Mouse (Mus musculus) neural tube, embryonic 14.5 days (tissue): Measurements from ENCODE around the gene Rnasel. TPM values are rescaled to one million over a fixed set of nuclear protein-coding genes. Genes with fewer than 3 reads are reported as not detected.

Experiments
- ATAC-seq: fragments of 200-750 bp; cut with Nextera tagmentation; 2 replicates; pipeline ENCODE4 v1.8.0; 2017; ENCODE audit warnings: low read depth, mild to moderate bottlenecking, moderate TSS enrichment, moderate library complexity
- H3K27ac ChIP-seq: fragments of 300-500 bp; sonication (generic); 2 replicates; pipeline ENCODE4 v1.5.1; 2014; ENCODE audit warnings: low read depth, mild to moderate bottlenecking, control low read depth, low read length, moderate library complexity, mixed read lengths
- H3K27me3 ChIP-seq: fragments of 300-500 bp; sonication (generic); 2 replicates; pipeline ENCODE4 v1.6.1; 2014; ENCODE audit warnings: low read length; ENCODE audit not compliant: control insufficient read depth, insufficient read depth
- H3K36me3 ChIP-seq: fragments of 300-500 bp; sonication (generic); 2 replicates; pipeline ENCODE4 v1.6.1; 2014; ENCODE audit warnings: low read length, mixed read lengths; ENCODE audit not compliant: control insufficient read depth, insufficient read depth
- H3K4me1 ChIP-seq: fragments of 300-500 bp; sonication (generic); 2 replicates; pipeline ENCODE4 v1.6.1; 2014; ENCODE audit warnings: low read length; ENCODE audit not compliant: control insufficient read depth, insufficient read depth
- H3K4me2 ChIP-seq: fragments of 300-500 bp; sonication (generic); 2 replicates; pipeline ENCODE4 v1.6.1; 2014; ENCODE audit warnings: mild to moderate bottlenecking, low read depth, low read length, control low read depth
- H3K4me3 ChIP-seq: fragments of 300-500 bp; sonication (generic); 2 replicates; pipeline ENCODE4 v1.5.1; 2014; ENCODE audit warnings: low read depth, low read length, control low read depth, mixed read lengths
- H3K9ac ChIP-seq: fragments of 300-500 bp; sonication (generic); replicated peaks from 2 replicates; pipeline ENCODE4 v1.6.1; 2014; ENCODE audit warnings: low read depth, mild to moderate bottlenecking, control low read depth, low read length, mixed read lengths
- H3K9me3 ChIP-seq: fragments of 300-500 bp; sonication (generic); 2 replicates; pipeline ENCODE4 v1.6.1; 2016; ENCODE audit warnings: low read length; ENCODE audit not compliant: control insufficient read depth
- WGBS: fragments of 180-500 bp; shearing (Covaris S2); extraction: QIAGEN DNeasy Blood & Tissue Kit; methylation state at CpG from one replicate; pipeline ENCODE4 v1.1.7; 2014; 5-methylcytosine and 5-hydroxymethylcytosine counted together
- polyA plus RNA-seq: library from polyadenylated mRNA; unstranded; fragments of >200 nt; fragmentation: Nextera tagmentation; extraction: Ambion mirVana; gene quantifications from 2 replicates; pipeline ENCODE4 v1.2.1, GENCODE M21; 2014

Rnasel gene
- polyA plus RNA-seq, 1 experiment from 2014 or later = 38.0 TPM

DNA sequence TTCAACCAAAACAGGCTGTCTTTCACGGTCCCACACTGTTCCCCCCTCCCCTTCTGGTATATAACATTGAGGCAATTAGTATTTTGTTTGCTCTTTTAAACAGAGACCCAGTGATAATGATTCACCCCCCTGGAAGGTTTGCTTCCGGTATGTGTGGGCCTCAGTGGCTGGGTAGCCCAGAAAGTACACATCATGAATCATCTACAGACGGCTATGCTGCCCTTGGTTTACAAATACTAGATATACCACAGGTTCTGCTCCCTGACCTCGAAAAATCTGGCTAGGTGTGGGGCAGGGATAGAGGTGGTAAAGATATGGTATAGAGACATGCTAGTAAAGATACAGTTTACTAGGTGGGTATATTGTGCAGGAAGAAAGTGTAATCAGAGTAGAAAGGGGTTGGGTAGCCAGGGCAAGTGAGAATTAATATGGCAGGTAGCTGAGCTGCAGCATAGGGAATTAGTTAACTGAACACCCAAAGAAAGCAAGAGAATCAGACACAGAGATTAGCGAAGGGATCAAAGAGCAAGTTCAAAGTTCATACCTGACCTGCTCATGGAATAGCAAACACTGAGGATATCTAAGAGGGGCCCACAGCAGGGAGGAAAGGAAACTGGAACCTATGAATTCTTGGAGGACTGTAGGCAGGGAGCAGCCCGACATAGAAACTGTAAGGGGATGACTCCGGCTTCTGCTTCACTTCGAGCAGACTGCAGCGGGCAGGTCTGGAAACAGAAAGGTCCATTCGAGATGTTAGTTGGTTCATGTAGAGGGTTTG lies 21.0 kb downstream of the Rnasel start:
- H3K27ac ChIP-seq = no peak overlapping the region
- 86% methylated on average over 10 of the region's 10 CpGs for WGBS
- no peak overlapping the region for H3K9ac ChIP-seq
- H3K27me3 ChIP-seq = no peaks in the 10 kb centered on the region
- H3K4me1 ChIP-seq = no peaks in the 10 kb centered on the region
- no peaks in the 10 kb centered on the region for H3K9me3 ChIP-seq
- H3K4me2 ChIP-seq = no peak overlapping the region
- H3K36me3 ChIP-seq = no peaks in the 10 kb centered on the region
- ATAC-seq = no peak
- H3K4me3 ChIP-seq = no peak overlapping the region

DNA sequence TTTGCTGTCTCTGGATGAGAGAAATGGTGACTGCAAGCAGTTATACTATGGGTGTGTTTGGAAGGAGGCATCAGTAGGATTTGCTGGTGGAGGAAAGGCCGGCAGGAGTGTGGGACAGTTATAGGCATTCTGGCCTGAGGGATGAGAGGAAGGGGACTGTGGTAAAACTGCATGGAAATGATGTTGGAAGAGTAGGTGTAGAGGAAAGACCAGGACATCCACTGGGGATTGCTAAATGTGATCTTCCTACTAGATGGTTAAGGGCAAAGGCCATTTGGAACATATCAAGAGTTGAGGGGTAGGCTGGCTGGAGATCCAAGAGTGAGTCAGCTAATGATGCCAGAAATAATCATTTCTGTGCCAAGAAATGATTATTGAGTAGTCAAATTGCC lies 21.5 kb downstream of the Rnasel start:
- WGBS = 96% methylated on average over 1 of the region's 1 CpGs
- no peaks in the 10 kb centered on the region for H3K9me3 ChIP-seq
- H3K27ac ChIP-seq = no peak overlapping the region
- no peaks in the 10 kb centered on the region for H3K27me3 ChIP-seq
- no peak for ATAC-seq
- H3K36me3 ChIP-seq = no peaks in the 10 kb centered on the region
- H3K4me1 ChIP-seq = no peaks in the 10 kb centered on the region
- H3K9ac ChIP-seq = no peak overlapping the region
- no peak overlapping the region for H3K4me2 ChIP-seq
- H3K4me3 ChIP-seq = no peak overlapping the region

DNA sequence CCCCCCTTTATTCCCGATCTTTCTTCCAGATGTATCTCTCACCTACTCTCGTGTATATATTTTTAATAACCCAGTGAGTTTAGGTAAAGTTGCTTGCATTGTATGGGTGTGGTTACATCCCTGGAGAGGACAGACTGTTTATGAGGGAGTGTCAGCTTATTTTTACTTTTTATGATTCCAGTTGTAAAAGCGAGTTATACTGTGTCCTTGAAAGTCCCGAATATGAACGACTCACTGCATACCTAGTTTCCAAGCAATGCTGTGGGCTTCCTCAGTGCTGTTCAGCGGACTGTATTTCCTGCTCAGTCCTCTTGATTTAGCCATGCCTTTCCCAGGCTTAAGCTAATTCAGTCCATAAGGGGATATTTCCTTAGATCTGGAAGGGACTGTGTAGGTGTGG lies 25.9 kb downstream of the Rnasel start:
- Histone ChIP-seq H3K9ac (no peak overlapping the region), H3K27me3 (no peaks in the 10 kb centered on the region), H3K4me2 (no peak overlapping the region), H3K27ac (no peak overlapping the region), H3K36me3 (no peaks in the 10 kb centered on the region), H3K4me1 (no peaks in the 10 kb centered on the region), H3K9me3 (no peaks in the 10 kb centered on the region), H3K4me3 (no peak overlapping the region)
- 87% methylated on average over 6 of the region's 6 CpGs for WGBS
- ATAC-seq = no peak

DNA sequence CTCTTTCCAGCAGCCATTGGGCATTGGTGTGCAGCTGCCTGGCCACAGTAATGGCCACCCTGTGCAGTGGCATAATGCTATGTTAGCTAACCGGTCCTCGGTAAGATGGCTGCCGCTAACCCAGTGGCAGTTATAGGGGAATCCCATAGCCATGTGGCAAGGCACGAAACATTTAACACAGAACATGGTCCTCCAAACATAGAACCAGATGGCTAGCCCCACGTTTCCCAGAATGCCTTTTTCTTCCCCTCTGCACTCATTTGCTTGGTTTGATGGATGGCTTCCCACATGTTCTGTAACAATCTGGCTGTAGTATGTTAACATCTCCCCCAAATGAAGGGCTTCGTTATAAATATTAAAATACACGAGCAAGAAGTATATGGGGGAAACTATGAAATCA lies 27.0 kb downstream of the Rnasel start:
- H3K36me3 ChIP-seq = no peaks in the 10 kb centered on the region
- no peaks in the 10 kb centered on the region for H3K9me3 ChIP-seq
- no peak overlapping the region for H3K4me2 ChIP-seq
- no peak overlapping the region for H3K4me3 ChIP-seq
- H3K9ac ChIP-seq = no peak overlapping the region
- H3K27ac ChIP-seq = no peak overlapping the region
- H3K4me1 ChIP-seq = no peaks in the 10 kb centered on the region
- 85% methylated on average over 7 of the region's 7 CpGs for WGBS
- no peak for ATAC-seq
- no peaks in the 10 kb centered on the region for H3K27me3 ChIP-seq

DNA sequence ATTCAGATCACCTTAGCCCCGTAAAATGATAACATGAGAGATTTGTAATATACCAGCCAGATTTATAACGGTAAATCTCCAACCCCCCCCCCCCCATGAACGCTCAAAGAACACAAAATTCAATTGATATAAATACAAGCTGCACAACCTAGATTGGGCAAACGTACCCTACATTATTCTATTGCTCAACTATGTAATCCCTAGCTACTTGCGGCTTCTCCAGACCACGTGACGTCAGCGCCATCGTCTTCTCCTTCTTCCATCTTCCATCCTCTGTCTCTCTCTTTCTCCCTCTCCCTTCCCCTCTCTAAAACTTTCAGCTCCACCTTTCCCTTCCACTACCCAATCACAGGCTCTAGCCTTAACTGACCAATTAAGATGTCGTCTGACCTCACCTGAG lies 29.0 kb downstream of the Rnasel start:
- no peaks in the 10 kb centered on the region for H3K27me3 ChIP-seq
- no peaks in the 10 kb centered on the region for H3K9me3 ChIP-seq
- H3K4me1 ChIP-seq = no peaks in the 10 kb centered on the region
- no peaks in the 10 kb centered on the region for H3K36me3 ChIP-seq
- H3K27ac ChIP-seq = no peak overlapping the region
- no peak overlapping the region for H3K9ac ChIP-seq
- H3K4me3 ChIP-seq = no peak overlapping the region
- no peak overlapping the region for H3K4me2 ChIP-seq
- ATAC-seq = no peak
- 90% methylated on average over 10 of the region's 10 CpGs for WGBS

DNA sequence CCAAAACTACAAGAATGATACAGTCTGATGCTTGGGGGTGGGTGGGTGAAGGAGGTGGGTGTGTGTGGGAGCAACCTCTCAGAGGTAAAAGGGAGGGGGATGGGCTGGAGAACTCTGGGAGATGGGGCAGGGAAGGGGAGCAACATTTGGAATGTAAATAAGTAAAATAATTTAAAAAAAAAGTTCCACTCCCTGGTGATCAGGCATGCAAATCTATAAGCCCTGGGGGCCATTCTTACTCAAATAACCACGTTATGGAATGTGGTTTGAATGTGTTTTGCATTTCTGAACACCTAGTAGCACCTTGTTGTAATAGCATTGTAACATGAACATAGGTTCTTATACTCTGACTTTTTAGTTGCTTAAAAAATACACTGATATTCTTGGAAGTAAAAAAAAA lies 34.1 kb downstream of the Rnasel start:
- Histone ChIP-seq H3K4me1 (no peaks in the 10 kb centered on the region), H3K9ac (no peak overlapping the region), H3K27ac (no peak overlapping the region), H3K9me3 (no peaks in the 10 kb centered on the region), H3K36me3 (no peaks in the 10 kb centered on the region), H3K4me3 (no peak overlapping the region), H3K27me3 (no peaks in the 10 kb centered on the region), H3K4me2 (no peak overlapping the region)
- WGBS = 57% methylated on average over 1 of the region's 1 CpGs
- ATAC-seq = no peak

DNA sequence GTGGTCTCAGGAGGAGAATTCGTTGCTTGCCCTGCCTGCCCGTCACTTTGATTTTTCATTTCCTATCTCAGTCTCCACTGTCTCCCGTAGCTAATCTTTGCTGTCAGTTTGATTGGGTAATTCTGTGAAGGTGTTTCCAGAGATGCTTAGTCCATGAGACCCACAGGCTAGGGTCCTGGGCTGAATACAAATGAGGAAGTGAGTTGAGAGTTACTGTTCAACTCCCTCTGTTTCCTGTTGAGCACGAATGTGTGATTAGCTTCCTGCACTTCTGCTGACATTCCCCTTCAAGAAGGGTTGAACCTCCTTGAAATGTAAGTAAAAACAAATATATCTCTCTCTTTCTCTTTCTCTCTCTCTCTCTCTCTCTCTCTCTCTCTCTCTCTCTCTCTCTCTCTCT lies 36.4 kb downstream of the Rnasel start:
- Histone ChIP-seq H3K4me3 (no peak overlapping the region), H3K9me3 (no peaks in the 10 kb centered on the region), H3K27me3 (no peaks in the 10 kb centered on the region), H3K4me2 (no peak overlapping the region), H3K4me1 (no peaks in the 10 kb centered on the region), H3K9ac (no peak overlapping the region), H3K36me3 (no peaks in the 10 kb centered on the region), H3K27ac (no peak overlapping the region)
- ATAC-seq = no peak
- whole genome bisulfite sequencing = 81% methylated on average over 4 of the region's 4 CpGs

DNA sequence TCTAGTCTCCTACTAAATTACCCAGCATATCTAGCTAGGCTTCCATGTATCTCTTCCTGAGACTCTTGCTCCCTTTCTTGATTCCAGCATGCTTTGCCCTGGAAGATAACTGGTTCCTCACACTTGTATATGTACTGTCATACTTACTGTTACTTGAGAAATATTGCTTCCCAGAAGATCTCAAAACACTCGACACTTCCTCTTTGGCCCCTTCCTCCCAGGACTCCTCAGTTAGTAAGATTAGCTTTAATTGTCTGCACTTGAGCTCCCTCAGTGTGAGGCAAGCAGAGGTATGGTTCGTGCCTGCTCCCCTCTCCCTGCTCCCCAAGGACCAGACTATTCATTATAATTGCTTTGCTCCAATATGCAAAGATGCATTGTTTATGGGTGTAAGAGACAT lies 41.5 kb downstream of the Rnasel start:
- Histone ChIP-seq H3K9me3 (no peaks in the 10 kb centered on the region), H3K4me2 (no peak overlapping the region), H3K36me3 (no peaks in the 10 kb centered on the region), H3K4me1 (no peaks in the 10 kb centered on the region), H3K9ac (no peak overlapping the region), H3K4me3 (no peak overlapping the region), H3K27me3 (no peaks in the 10 kb centered on the region), H3K27ac (no peak overlapping the region)
- WGBS = 53% methylated on average over 2 of the region's 2 CpGs
- no peak for ATAC-seq

DNA sequence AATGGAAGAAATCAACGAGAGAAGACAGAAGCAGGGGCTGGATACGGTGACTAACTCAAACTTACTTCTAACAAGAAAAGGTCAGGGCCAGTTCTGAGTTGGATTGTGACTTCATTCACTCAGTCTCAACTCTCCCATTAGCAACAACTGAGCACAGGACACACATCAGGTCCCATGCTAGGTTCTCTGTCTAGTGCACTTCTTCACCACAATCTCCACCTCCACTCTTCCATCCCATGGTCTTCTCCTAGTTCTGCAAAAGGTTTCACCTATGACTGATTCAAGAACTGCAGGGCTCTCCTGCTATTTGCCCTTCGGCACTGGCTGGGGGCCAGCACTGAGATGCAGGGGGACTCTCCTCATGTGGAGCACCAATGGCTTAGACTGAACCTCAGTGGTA lies 45.0 kb downstream of the Rnasel start:
- H3K4me1 ChIP-seq = no peaks in the 10 kb centered on the region
- no peak overlapping the region for H3K9ac ChIP-seq
- H3K36me3 ChIP-seq = no peaks in the 10 kb centered on the region
- H3K27me3 ChIP-seq = no peaks in the 10 kb centered on the region
- H3K4me3 ChIP-seq = no peak overlapping the region
- no peak for ATAC-seq
- WGBS = 85% methylated on average over 3 of the region's 3 CpGs
- no peaks in the 10 kb centered on the region for H3K9me3 ChIP-seq
- H3K4me2 ChIP-seq = no peak overlapping the region
- no peak overlapping the region for H3K27ac ChIP-seq
